Mouse (Mus musculus) left cerebral cortex, adult 2 months (tissue): ENCODE measurements around the gene Lemd1. TPM values are rescaled to one million over a fixed set of nuclear protein-coding genes. Genes with fewer than 3 reads are reported as not detected.
"Not testable (repeated sequence)": the region's sequence is repeated elsewhere in the genome, so short reads cannot be mapped to it uniquely, and the experiment has no call there.

Experiments used
- DNase-seq, 2 experiments: peaks; one replicate each; pipeline ENCODE4 v3.0.0; 2021 to 2022; ENCODE audit warnings: low spot score in 2 of 2, mixed read lengths in 1 of 2; ENCODE audit errors: extremely low spot score in 1 of 2
- H3K27ac ChIP-seq: fragments of 200-600 bp; 2 replicates; pipeline ENCODE4 v1.8.1; 2022
- H3K4me3 ChIP-seq: fragments of 200-600 bp; 2 replicates; pipeline ENCODE4 v1.8.1; 2022
- CTCF ChIP-seq: fragments of 200-600 bp; IDR thresholded peaks from 2 replicates; pipeline ENCODE4 v1.8.1; 2022; ENCODE audit warnings: antibody characterized with exemption, mild to moderate bottlenecking, moderate library complexity
- intact Hi-C: fragments of 180-260 bp; cut with DNase I; formaldehyde crosslinking; loops from one replicate; pipeline ENCODE4 v1.15.1; 2025
- total RNA-seq, 2 experiments: library from RNA; stranded (reverse); gene quantifications; 2 replicates each; pipeline ENCODE4 v1.2.3; 2021

Lemd1 gene
- total RNA-seq, 2 experiments from 2014 or later: 3.9 to 6.8 TPM

- H3K4me3 ChIP-seq: no peak overlapping the region
- DNase-seq: no peak
- TF ChIP-seq CTCF: no peak
- no peak overlapping the region for H3K27ac ChIP-seq
- intact Hi-C loops: no loop called here
Measured at GRCm38 (mm10) chr1:132153086-132153690, 38.0 kb upstream of the Lemd1 start.

- DNase-seq: no peak
- Histone ChIP-seq H3K4me3 (no peak overlapping the region), H3K27ac (no peak overlapping the region)
- intact Hi-C loops: no loop called here
- TF ChIP-seq CTCF: no peak
Measured at GRCm38 (mm10) chr1:132153691-132154090, 37.5 kb upstream of the Lemd1 start.

GRCm38 (mm10) chr1:132155737-132156136 is 35.5 kb upstream of the Lemd1 start:
- peak; percentile 94 for TF ChIP-seq CTCF
- DNase-seq: peak; percentile 70 to 84
- no peak overlapping the region for H3K4me3 ChIP-seq
- intact Hi-C loops: loop anchor here (1.0 to 2.0 kb wide), 3 partner anchors 34 to 199 kb away; no protein-coding TSS in a partner anchor
- no peak overlapping the region for H3K27ac ChIP-seq

GRCm38 (mm10) chr1:132157016-132157781 is 34.0 kb upstream of the Lemd1 start:
- DNase-seq: peak; percentile 87 to 93
- no peak overlapping the region for H3K4me3 ChIP-seq
- TF ChIP-seq CTCF: peak; percentile 99
- no peak overlapping the region for H3K27ac ChIP-seq
- intact Hi-C loops: loop anchor here (1.0 to 2.0 kb wide), 4 partner anchors 52 to 198 kb away; no protein-coding TSS in a partner anchor

GRCm38 (mm10) chr1:132157808-132158207 is 33.4 kb upstream of the Lemd1 start:
- TF ChIP-seq CTCF: no peak
- H3K4me3 ChIP-seq: no peak overlapping the region
- intact Hi-C loops: loop anchor here (1.0 to 2.0 kb wide), 4 partner anchors 51 to 197 kb away; no protein-coding TSS in a partner anchor
- H3K27ac ChIP-seq: no peak overlapping the region
- DNase-seq: no peak

GRCm38 (mm10) chr1:132158741-132159140 is 32.5 kb upstream of the Lemd1 start:
- no peak for TF ChIP-seq CTCF
- H3K27ac ChIP-seq: no peak overlapping the region
- no peak for DNase-seq
- H3K4me3 ChIP-seq: no peak overlapping the region
- intact Hi-C loops: no loop called here

- Histone ChIP-seq H3K27ac (no peak overlapping the region), H3K4me3 (no peak overlapping the region)
- DNase-seq: no peak
- TF ChIP-seq CTCF: no peak
- intact Hi-C loops: no loop called here
Measured at GRCm38 (mm10) chr1:132159681-132160080, 31.6 kb upstream of the Lemd1 start.

- no peak for TF ChIP-seq CTCF
- no peak for DNase-seq
- no peak overlapping the region for H3K4me3 ChIP-seq
- intact Hi-C loops: no loop called here
- no peak overlapping the region for H3K27ac ChIP-seq
Measured at GRCm38 (mm10) chr1:132161211-132161880, 29.9 kb upstream of the Lemd1 start.

GRCm38 (mm10) chr1:132162618-132163017 is 28.6 kb upstream of the Lemd1 start:
- DNase-seq, intact Hi-C loops, H3K4me3 ChIP-seq, H3K27ac ChIP-seq: not testable (repeated sequence)
- TF ChIP-seq CTCF: peak; percentile 30

GRCm38 (mm10) chr1:132164780-132165518 is 26.3 kb upstream of the Lemd1 start:
- TF ChIP-seq CTCF: no peak
- intact Hi-C loops: no loop called here
- DNase-seq: no peak
- H3K4me3 ChIP-seq: no peak overlapping the region
- no peak overlapping the region for H3K27ac ChIP-seq

GRCm38 (mm10) chr1:132165859-132166258 is 25.4 kb upstream of the Lemd1 start:
- intact Hi-C loops: no loop called here
- Histone ChIP-seq H3K4me3 (no peak overlapping the region), H3K27ac (no peak overlapping the region)
- TF ChIP-seq CTCF: peak; percentile 50
- DNase-seq: no peak
